Mouse (Mus musculus) common myeloid progenitor, adult 5-6 weeks (primary cell): ENCODE data around the gene Rgs16. TPM values are rescaled to one million over a fixed set of nuclear protein-coding genes. Genes with fewer than 3 reads are reported as not detected.

Experiments
- ATAC-seq: replicated peaks from 2 replicates; pipeline ENCODE4 v1.8.0; 2016; ENCODE audit warnings: low read depth, mild to moderate bottlenecking, moderate TSS enrichment, inconsistent platforms; ENCODE audit not compliant: poor library complexity, severe bottlenecking
- total RNA-seq: library from RNA; stranded (forward); fragments of 200-1000, 187-1606 nt; gene quantifications from 2 replicates; pipeline ENCODE4 v1.2.3, GENCODE M21; 2017

Gene Rgs16
- not detected in 2 replicates for total RNA-seq

GRCm38 (mm10) chr1:153740145-153740544 lies at the start of gene Rgs16:
Gene Rgs16 (plus strand): TSS chr1:153740349.
- ATAC-seq = peak; percentile 83

GRCm38 (mm10) chr1:153692526-153692925 lies 47.6 kb upstream of the Rgs16 start:
- no peak for ATAC-seq

- no peak for ATAC-seq
Measured at GRCm38 (mm10) chr1:153694372-153695120, 45.6 kb upstream of the Rgs16 start.

- no peak for ATAC-seq
Measured at GRCm38 (mm10) chr1:153695398-153695797, 44.8 kb upstream of the Rgs16 start.

GRCm38 (mm10) chr1:153696093-153696492 lies 44.1 kb upstream of the Rgs16 start:
- no peak for ATAC-seq

GRCm38 (mm10) chr1:153696541-153696940 lies 43.6 kb upstream of the Rgs16 start:
- ATAC-seq = no peak

- ATAC-seq = no peak
Measured at GRCm38 (mm10) chr1:153697581-153698251, 42.4 kb upstream of the Rgs16 start.

GRCm38 (mm10) chr1:153698311-153699084 lies 41.7 kb upstream of the Rgs16 start:
- ATAC-seq = no peak

GRCm38 (mm10) chr1:153700448-153701063 lies 39.6 kb upstream of the Rgs16 start:
- peak; percentile 58 for ATAC-seq

- ATAC-seq = no peak; the same call in 1 of the 2 replicates
Measured at GRCm38 (mm10) chr1:153701461-153701860, 38.7 kb upstream of the Rgs16 start.

GRCm38 (mm10) chr1:153702166-153702852 lies 37.8 kb upstream of the Rgs16 start:
- no peak for ATAC-seq

GRCm38 (mm10) chr1:153702853-153703410 lies 37.2 kb upstream of the Rgs16 start:
- ATAC-seq = no peak

- ATAC-seq = no peak
Measured at GRCm38 (mm10) chr1:153703445-153703991, 36.6 kb upstream of the Rgs16 start.

- no peak for ATAC-seq
Measured at GRCm38 (mm10) chr1:153704174-153704573, 36.0 kb upstream of the Rgs16 start.

GRCm38 (mm10) chr1:153704996-153705395 lies 35.2 kb upstream of the Rgs16 start:
- no peak for ATAC-seq

- ATAC-seq = no peak
Measured at GRCm38 (mm10) chr1:153708626-153709025, 31.5 kb upstream of the Rgs16 start.

GRCm38 (mm10) chr1:153709451-153709850 lies 30.7 kb upstream of the Rgs16 start:
- peak; percentile 83 for ATAC-seq

- no peak for ATAC-seq
Measured at GRCm38 (mm10) chr1:153711544-153712262, 28.4 kb upstream of the Rgs16 start.

- ATAC-seq = no peak
Measured at GRCm38 (mm10) chr1:153712633-153713032, 27.5 kb upstream of the Rgs16 start.
